ENCODE assay signal across 11 mouse cellular contexts in the genomic region with DNA sequence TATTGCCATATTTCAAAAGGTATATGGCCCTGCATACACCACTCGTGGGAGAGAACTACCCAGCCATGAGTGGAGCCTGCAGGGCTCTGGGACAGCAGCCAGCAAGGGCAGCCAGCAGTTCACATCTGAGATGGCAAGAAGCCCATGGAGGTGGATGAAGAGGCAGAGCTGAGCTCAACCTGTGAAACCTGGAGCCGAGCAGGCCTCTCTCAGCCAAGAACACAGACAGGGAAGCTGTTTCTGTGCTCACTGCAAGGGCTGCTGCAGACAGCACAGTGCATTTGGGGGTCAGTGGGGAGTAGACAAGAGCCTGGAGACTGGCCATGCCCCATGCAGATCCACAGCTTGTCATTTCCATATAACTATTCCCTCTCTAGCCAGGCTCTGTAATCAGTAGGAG.
A peak's percentile ranks its signal among the peaks of the same experiment; 100 is the strongest.
DNase-seq lines count a peak whose midpoint lies in the region; ATAC-seq lines count a peak whose summit lies in the region.
"Had no signal": no experiment of that assay in that cellular context is flagged by ENCODE, and none has a peak within 500 bp of the region (broad histone marks: within the 10 kb centered on the region; RNA-seq: fewer than 3 reads in every experiment).

No protein-coding gene starts in this region.

- no peaks in the 10 kb centered on the region for H3K4me1 ChIP-seq in hindbrain, embryonic 15.5 days (replicated peaks)
- no peaks in the 10 kb centered on the region for H3K4me1 ChIP-seq in hindbrain, embryonic 13.5 days (replicated peaks)
- H3K4me1 ChIP-seq in midbrain, embryonic 15.5 days, result no peaks in the 10 kb centered on the region
- no peaks in the 10 kb centered on the region for H3K4me1 ChIP-seq in midbrain, embryonic 13.5 days (replicated peaks)
- no peaks in the 10 kb centered on the region for H3K4me1 ChIP-seq in stomach, embryonic 15.5 days
- H3K4me1 ChIP-seq: liver, embryonic 15.5 days had no signal

- no peak for DNase-seq in cerebellum, adult 11 months
- no peak for DNase-seq in thymus, postnatal 4 days
- DNase-seq: heart, postnatal 14 days; right cerebral cortex, postnatal 14 days had no signal

- H3K4me3 ChIP-seq in hindbrain, embryonic 15.5 days, result no peak overlapping the region
- no peak overlapping the region for H3K4me3 ChIP-seq in hindbrain, embryonic 13.5 days
- no peak overlapping the region for H3K4me3 ChIP-seq in midbrain, embryonic 15.5 days
- H3K4me3 ChIP-seq in midbrain, embryonic 13.5 days (replicated peaks), result no peak overlapping the region
- H3K4me3 ChIP-seq in stomach, embryonic 15.5 days (replicated peaks), result no peak overlapping the region
- H3K4me3 ChIP-seq: liver, embryonic 15.5 days had no signal

- no peaks in the 10 kb centered on the region for H3K27me3 ChIP-seq in hindbrain, embryonic 15.5 days
- no peaks in the 10 kb centered on the region for H3K27me3 ChIP-seq in hindbrain, embryonic 13.5 days
- no peaks in the 10 kb centered on the region for H3K27me3 ChIP-seq in midbrain, embryonic 15.5 days (replicated peaks)
- no peaks in the 10 kb centered on the region for H3K27me3 ChIP-seq in midbrain, embryonic 13.5 days
- H3K27me3 ChIP-seq in stomach, embryonic 15.5 days (replicated peaks), result no peaks in the 10 kb centered on the region
- H3K27me3 ChIP-seq: liver, embryonic 15.5 days had no signal

- WGBS in hindbrain, embryonic 15.5 days, result 66% methylated on average over 2 of the region's 2 CpGs
- WGBS in hindbrain, embryonic 13.5 days, result 71% methylated on average over 2 of the region's 2 CpGs
- 88% methylated on average over 2 of the region's 2 CpGs for WGBS in midbrain, embryonic 15.5 days
- WGBS in midbrain, embryonic 13.5 days, result 82% methylated on average over 2 of the region's 2 CpGs
- WGBS in stomach, embryonic 15.5 days, result 57% methylated on average over 2 of the region's 2 CpGs

- 0 out of 2 replicates have a peak, but pooled peaks have one; percentile 18 for ATAC-seq in cerebellum, adult (ENCODE audit: insufficient number of reproducible peaks, low FRiP score, low TSS enrichment)
- peak; percentile 86 for ATAC-seq in hindbrain, embryonic 15.5 days (ENCODE audit: low FRiP score, low read depth)
- ATAC-seq in hindbrain, embryonic 13.5 days (ENCODE audit: low FRiP score), result no peak
- ATAC-seq in midbrain, embryonic 15.5 days (replicated peaks), result peak; percentile 73
- no peak for ATAC-seq in midbrain, embryonic 13.5 days
- ATAC-seq in stomach, embryonic 15.5 days (ENCODE audit: insufficient read depth, low FRiP score, low read depth), result peak; percentile 47; the same call in 1 of the 2 replicates

- H3K27ac ChIP-seq in hindbrain, embryonic 15.5 days (replicated peaks), result no peak overlapping the region
- H3K27ac ChIP-seq in hindbrain, embryonic 13.5 days, result no peak overlapping the region
- H3K27ac ChIP-seq in midbrain, embryonic 15.5 days, result no peak overlapping the region
- H3K27ac ChIP-seq in midbrain, embryonic 13.5 days, result no peak overlapping the region
- no peak overlapping the region for H3K27ac ChIP-seq in stomach, embryonic 15.5 days
- H3K27ac ChIP-seq: liver, embryonic 15.5 days had no signal

- H3K9ac ChIP-seq in hindbrain, embryonic 15.5 days, result no peak overlapping the region
- H3K9ac ChIP-seq in hindbrain, embryonic 13.5 days, result no peak overlapping the region
- H3K9ac ChIP-seq in midbrain, embryonic 15.5 days, result no peak overlapping the region
- H3K9ac ChIP-seq in midbrain, embryonic 13.5 days (replicated peaks), result no peak overlapping the region
- H3K9ac ChIP-seq in stomach, embryonic 15.5 days, result no peak overlapping the region
- H3K9ac ChIP-seq: liver, embryonic 15.5 days had no signal

- H3K36me3 ChIP-seq in hindbrain, embryonic 15.5 days, result no peaks in the 10 kb centered on the region
- no peaks in the 10 kb centered on the region for H3K36me3 ChIP-seq in hindbrain, embryonic 13.5 days
- H3K36me3 ChIP-seq in midbrain, embryonic 15.5 days (replicated peaks), result no peaks in the 10 kb centered on the region
- H3K36me3 ChIP-seq in midbrain, embryonic 13.5 days, result no peaks in the 10 kb centered on the region
- H3K36me3 ChIP-seq in stomach, embryonic 15.5 days, result no peaks in the 10 kb centered on the region
- H3K36me3 ChIP-seq: liver, embryonic 15.5 days had no signal

- no peak overlapping the region for H3K4me2 ChIP-seq in hindbrain, embryonic 15.5 days
- no peak overlapping the region for H3K4me2 ChIP-seq in hindbrain, embryonic 13.5 days
- H3K4me2 ChIP-seq in midbrain, embryonic 15.5 days, result no peak overlapping the region
- no peak overlapping the region for H3K4me2 ChIP-seq in midbrain, embryonic 13.5 days (replicated peaks)
- no peak overlapping the region for H3K4me2 ChIP-seq in stomach, embryonic 15.5 days
- H3K4me2 ChIP-seq: liver, embryonic 15.5 days had no signal

- H3K9me3 ChIP-seq in hindbrain, embryonic 15.5 days, result no peaks in the 10 kb centered on the region
- H3K9me3 ChIP-seq in hindbrain, embryonic 13.5 days, result no peaks in the 10 kb centered on the region
- H3K9me3 ChIP-seq in midbrain, embryonic 15.5 days, result peaks cover 4% of the 10 kb centered on the region; the same call in 1 of the 2 replicates
- no peaks in the 10 kb centered on the region for H3K9me3 ChIP-seq in midbrain, embryonic 13.5 days
- H3K9me3 ChIP-seq in stomach, embryonic 15.5 days, result no peaks in the 10 kb centered on the region
- H3K9me3 ChIP-seq: liver, embryonic 15.5 days had no signal

Comparison
In these comparisons a context has a peak if more than half of its experiments do, and no peak if none do; other contexts are left out.
1. ATAC-seq: peak in cerebellum, adult (single experiment), hindbrain, embryonic 15.5 days (single experiment), midbrain, embryonic 15.5 days (single experiment) and stomach, embryonic 15.5 days (single experiment); none in hindbrain, embryonic 13.5 days (single experiment) and midbrain, embryonic 13.5 days (single experiment).